Mouse (Mus musculus): ENCODE measurements around the gene Krtap4-6.

- no peak for TF ChIP-seq POLR2A (IDR thresholded peaks at IDR 0.05; ENCODE audit: low read depth, low read length)
- no peak for TF ChIP-seq CTCF (IDR thresholded peaks at IDR 0.05; ENCODE audit: extremely low read depth, insufficient read length, insufficient replicate concordance, low read depth, low read length)
Measured at GRCm38 (mm10) chr11:99662802-99663201, 3.0 kb downstream of the Krtap4-6 start.
